Mouse (Mus musculus) neural tube, embryonic 15.5 days (tissue): ENCODE results near the gene Cryba1. TPM values are rescaled to one million over a fixed set of nuclear protein-coding genes. Genes with fewer than 3 reads are reported as not detected.

Experiments used
- ATAC-seq: fragments of 200-750 bp; cut with Nextera tagmentation; 2 replicates; pipeline ENCODE4 v1.8.0; 2017; ENCODE audit warnings: mild to moderate bottlenecking, moderate TSS enrichment, moderate library complexity; ENCODE audit not compliant: low FRiP score
- H3K27ac ChIP-seq: fragments of 300-500 bp; sonication (generic); replicated peaks from 2 replicates; pipeline ENCODE4 v1.5.1; 2015; ENCODE audit warnings: mild to moderate bottlenecking, inconsistent platforms
- H3K27me3 ChIP-seq: fragments of 300-500 bp; sonication (generic); replicated peaks from 2 replicates; pipeline ENCODE4 v1.6.1; 2015; ENCODE audit warnings: inconsistent platforms
- H3K36me3 ChIP-seq: fragments of 300-500 bp; sonication (generic); 2 replicates; pipeline ENCODE4 v1.6.1; 2015; ENCODE audit warnings: inconsistent platforms
- H3K4me1 ChIP-seq: fragments of 300-500 bp; sonication (generic); 2 replicates; pipeline ENCODE4 v1.6.1; 2015; ENCODE audit warnings: inconsistent platforms
- H3K4me2 ChIP-seq: fragments of 300-500 bp; sonication (generic); 2 replicates; pipeline ENCODE4 v1.6.1; 2015; ENCODE audit warnings: inconsistent platforms, mild to moderate bottlenecking, moderate library complexity
- H3K4me3 ChIP-seq: fragments of 300-500 bp; sonication (generic); replicated peaks from 2 replicates; pipeline ENCODE4 v1.5.1; 2015; ENCODE audit warnings: mild to moderate bottlenecking, inconsistent platforms
- H3K9ac ChIP-seq: fragments of 300-500 bp; sonication (generic); replicated peaks from 2 replicates; pipeline ENCODE4 v1.6.1; 2015; ENCODE audit warnings: mild to moderate bottlenecking, inconsistent platforms
- H3K9me3 ChIP-seq: fragments of 300-500 bp; sonication (generic); replicated peaks from 2 replicates; pipeline ENCODE4 v1.6.1; 2016; ENCODE audit warnings: inconsistent platforms
- WGBS: fragments of 180-500 bp; shearing (Covaris S2); methylation state at CpG from one replicate; pipeline ENCODE4 v1.1.7; 2015; ENCODE audit warnings: mixed read lengths; 5-methylcytosine and 5-hydroxymethylcytosine counted together
- polyA plus RNA-seq: library from polyadenylated mRNA; unstranded; fragments of >200 nt; fragmentation: Nextera tagmentation; extraction: Ambion mirVana; gene quantifications from 2 replicates; pipeline ENCODE4 v1.2.1, GENCODE M21; 2015

Cryba1 gene
- polyA plus RNA-seq, 1 experiment from 2014 or later: 0.61 TPM

- no peak overlapping the region for H3K27ac ChIP-seq
- WGBS: 77% methylated on average over 3 of the region's 3 CpGs
- no peak for ATAC-seq
- H3K9me3 ChIP-seq: no peaks in the 10 kb centered on the region
- H3K36me3 ChIP-seq: peaks cover 21% of the 10 kb centered on the region
- no peak overlapping the region for H3K4me2 ChIP-seq
- no peak overlapping the region for H3K4me3 ChIP-seq
- no peaks in the 10 kb centered on the region for H3K27me3 ChIP-seq
- H3K4me1 ChIP-seq: no peaks in the 10 kb centered on the region
- H3K9ac ChIP-seq: no peak overlapping the region
Measured at GRCm38 (mm10) chr11:77709039-77709438, 16.0 kb downstream of the Cryba1 start.

- 91% methylated on average over 3 of the region's 3 CpGs for whole genome bisulfite sequencing
- Histone ChIP-seq H3K4me2 (no peak overlapping the region), H3K9ac (no peak overlapping the region), H3K4me3 (no peak overlapping the region), H3K27ac (no peak overlapping the region), H3K36me3 (peaks cover 21% of the 10 kb centered on the region), H3K4me1 (no peaks in the 10 kb centered on the region), H3K27me3 (no peaks in the 10 kb centered on the region), H3K9me3 (no peaks in the 10 kb centered on the region)
- no peak for ATAC-seq
Measured at GRCm38 (mm10) chr11:77705920-77706319, 19.2 kb downstream of the Cryba1 start.

GRCm38 (mm10) chr11:77697232-77697631, 27.9 kb downstream of the Cryba1 start:
- peaks cover 30% of the 10 kb centered on the region for H3K4me1 ChIP-seq
- 72% methylated on average over 2 of the region's 2 CpGs for WGBS
- H3K4me2 ChIP-seq: no peak overlapping the region
- no peak overlapping the region for H3K4me3 ChIP-seq
- no peak overlapping the region for H3K27ac ChIP-seq
- H3K9me3 ChIP-seq: no peaks in the 10 kb centered on the region
- H3K9ac ChIP-seq: no peak overlapping the region
- no peak for ATAC-seq
- no peaks in the 10 kb centered on the region for H3K27me3 ChIP-seq
- peaks cover 24% of the 10 kb centered on the region for H3K36me3 ChIP-seq

DNA sequence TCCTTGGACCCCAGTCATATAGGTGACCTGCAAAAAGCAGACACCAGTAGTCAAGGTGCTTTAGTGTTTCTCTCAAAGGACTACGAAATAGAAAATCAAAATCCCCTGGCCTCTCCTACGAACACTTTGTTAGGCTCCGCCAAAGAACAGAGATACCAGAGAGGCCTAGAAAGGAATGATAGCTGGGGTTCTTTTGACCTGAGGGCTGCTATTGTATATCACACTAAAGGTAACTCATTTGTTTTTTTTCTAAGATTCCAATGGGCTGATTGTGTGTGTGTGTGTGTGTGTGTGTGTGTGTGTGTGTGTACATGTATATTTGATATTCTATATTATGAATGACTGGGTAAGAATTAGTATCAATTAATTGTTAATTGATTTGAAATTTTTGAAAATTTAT, 32.1 kb downstream of the Cryba1 start:
- no peak for ATAC-seq

GRCm38 (mm10) chr11:77687541-77688131, 37.4 kb downstream of the Cryba1 start:
- Histone ChIP-seq H3K27me3 (no peaks in the 10 kb centered on the region), H3K4me2 (peak overlapping the region; percentile 63), H3K4me1 (peaks cover 24% of the 10 kb centered on the region), H3K9me3 (no peaks in the 10 kb centered on the region), H3K36me3 (peaks cover 10% of the 10 kb centered on the region), H3K4me3 (peak overlapping the region; percentile 99), H3K27ac (peak overlapping the region; percentile 97), H3K9ac (peak overlapping the region; percentile 96)
- ATAC-seq: no peak
- WGBS: 0% methylated on average over 10 of the region's 40 CpGs

More for the DNA sequence above, 32.1 kb downstream of the Cryba1 start:
- Histone ChIP-seq H3K4me3 (no peak overlapping the region), H3K4me2 (no peak overlapping the region), H3K27ac (no peak overlapping the region), H3K36me3 (peaks cover 28% of the 10 kb centered on the region), H3K9me3 (no peaks in the 10 kb centered on the region), H3K27me3 (no peaks in the 10 kb centered on the region), H3K9ac (no peak overlapping the region), H3K4me1 (peaks cover 39% of the 10 kb centered on the region)
- WGBS: 96% methylated on average over 3 of the region's 3 CpGs

DNA sequence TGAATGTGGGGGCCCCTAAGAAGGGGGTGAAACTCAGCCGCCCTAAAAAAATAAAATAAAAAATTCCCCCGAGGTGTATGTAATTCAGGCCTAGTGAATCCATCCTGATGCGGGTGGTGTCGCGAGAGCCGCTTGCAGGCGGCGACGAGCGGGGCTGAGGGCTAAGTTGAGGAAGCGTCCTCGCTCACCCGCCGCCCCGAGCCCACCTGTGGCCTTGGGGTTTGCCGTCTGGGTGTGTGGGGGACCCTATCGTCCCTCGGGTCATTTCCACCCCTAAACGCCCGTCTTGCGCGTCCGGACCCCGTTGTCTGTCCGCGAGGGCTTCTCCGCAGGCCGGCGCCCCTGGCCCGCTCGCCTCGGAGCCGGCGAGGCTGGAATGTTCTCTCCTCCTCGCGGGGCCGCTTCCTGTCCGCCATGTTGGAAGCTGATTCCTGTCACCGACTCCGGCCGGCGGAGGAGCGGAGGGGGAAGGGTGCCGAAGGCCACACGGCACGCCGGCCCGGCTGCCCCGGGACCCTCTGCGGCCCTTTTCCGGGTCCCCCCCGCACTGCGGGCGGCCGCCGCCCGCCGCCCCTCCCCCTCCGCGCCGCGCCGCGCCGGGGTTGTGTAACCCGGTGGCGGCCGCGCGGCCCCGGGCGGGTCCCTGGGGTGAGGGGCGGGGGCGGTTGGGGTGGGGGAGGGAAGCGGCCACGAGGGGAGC, 38.1 kb downstream of the Cryba1 start:
- peak; percentile 29; the same call in 1 of the 2 replicates for ATAC-seq
- WGBS: under 1% methylated on average over 48 of the region's 76 CpGs

GRCm38 (mm10) chr11:77686346-77686840, 38.7 kb downstream of the Cryba1 start:
- Histone ChIP-seq H3K4me2 (peak overlapping the region; percentile 63), H3K27me3 (no peaks in the 10 kb centered on the region), H3K9me3 (no peaks in the 10 kb centered on the region), H3K9ac (peak overlapping the region; percentile 96), H3K27ac (peak overlapping the region; percentile 97), H3K4me1 (peaks cover 18% of the 10 kb centered on the region), H3K36me3 (no peaks in the 10 kb centered on the region), H3K4me3 (peak overlapping the region; percentile 99)
- 0% methylated on average over 26 of the region's 30 CpGs for WGBS
- ATAC-seq: peak; percentile 64

More for the DNA sequence above, 38.1 kb downstream of the Cryba1 start:
- peak overlapping the region; percentile 99 for H3K4me3 ChIP-seq
- H3K36me3 ChIP-seq: peaks cover 4% of the 10 kb centered on the region
- no peaks in the 10 kb centered on the region for H3K9me3 ChIP-seq
- H3K27ac ChIP-seq: peak overlapping the region; percentile 97
- H3K9ac ChIP-seq: peak overlapping the region; percentile 96
- peaks cover 18% of the 10 kb centered on the region for H3K4me1 ChIP-seq
- no peaks in the 10 kb centered on the region for H3K27me3 ChIP-seq
- H3K4me2 ChIP-seq: peak overlapping the region; percentile 63

GRCm38 (mm10) chr11:77685383-77686265, 39.5 kb downstream of the Cryba1 start, which contains the start of gene Nufip2:
Gene Nufip2, plus strand, starts transcription at chr11:77686155.
- under 1% methylated on average over 38 of the region's 38 CpGs for WGBS
- Histone ChIP-seq H3K9ac (peak within 1 kb of the TSS; percentile 96), H3K27ac (peak within 1 kb of the TSS; percentile 97), H3K4me3 (peak within 1 kb of the TSS; percentile 99), H3K27me3 (no peaks in the 10 kb centered on the region), H3K4me2 (peak within 1 kb of the TSS; percentile 63), H3K36me3 (no peaks in the 10 kb centered on the region), H3K4me1 (peaks cover 18% of the 10 kb centered on the region), H3K9me3 (no peaks in the 10 kb centered on the region)
- peak; percentile 98 for ATAC-seq

GRCm38 (mm10) chr11:77684896-77685295, 40.2 kb downstream of the Cryba1 start:
- no peak for ATAC-seq
- Histone ChIP-seq H3K9me3 (no peaks in the 10 kb centered on the region), H3K4me1 (peaks cover 16% of the 10 kb centered on the region), H3K36me3 (no peaks in the 10 kb centered on the region), H3K4me2 (peak overlapping the region; percentile 63; the same call in 1 of the 2 replicates), H3K9ac (no peak overlapping the region), H3K4me3 (no peak overlapping the region), H3K27me3 (no peaks in the 10 kb centered on the region), H3K27ac (no peak overlapping the region)
- WGBS: 79% methylated on average over 2 of the region's 2 CpGs

DNA sequence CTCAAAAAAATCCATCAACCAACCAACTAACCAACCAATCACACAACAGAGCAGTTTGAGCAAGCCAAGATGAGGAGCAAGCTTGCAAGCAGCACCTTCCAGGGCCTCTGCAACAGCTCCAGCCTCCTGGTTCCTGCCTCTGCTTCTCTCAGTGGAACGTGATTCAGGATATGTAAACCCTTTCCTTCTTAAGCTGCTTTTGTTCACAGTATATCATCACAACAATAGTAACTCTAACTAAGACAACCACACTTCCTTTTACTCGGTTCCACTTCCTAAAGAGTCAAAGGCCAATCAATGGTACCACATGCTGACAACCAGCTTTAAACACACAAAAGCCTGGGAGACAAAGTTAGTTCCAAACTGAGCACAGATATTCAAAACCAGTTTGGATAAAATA, 45.1 kb downstream of the Cryba1 start:
- Histone ChIP-seq H3K4me2 (no peak overlapping the region), H3K27ac (no peak overlapping the region), H3K27me3 (no peaks in the 10 kb centered on the region), H3K9ac (no peak overlapping the region), H3K36me3 (no peaks in the 10 kb centered on the region), H3K9me3 (no peaks in the 10 kb centered on the region), H3K4me3 (no peak overlapping the region), H3K4me1 (0 out of 2 replicates have a peak, but pooled peaks cover 3% of the 10 kb centered on the region)
- WGBS: 11% methylated on average over 2 of the region's 2 CpGs
- no peak for ATAC-seq

DNA sequence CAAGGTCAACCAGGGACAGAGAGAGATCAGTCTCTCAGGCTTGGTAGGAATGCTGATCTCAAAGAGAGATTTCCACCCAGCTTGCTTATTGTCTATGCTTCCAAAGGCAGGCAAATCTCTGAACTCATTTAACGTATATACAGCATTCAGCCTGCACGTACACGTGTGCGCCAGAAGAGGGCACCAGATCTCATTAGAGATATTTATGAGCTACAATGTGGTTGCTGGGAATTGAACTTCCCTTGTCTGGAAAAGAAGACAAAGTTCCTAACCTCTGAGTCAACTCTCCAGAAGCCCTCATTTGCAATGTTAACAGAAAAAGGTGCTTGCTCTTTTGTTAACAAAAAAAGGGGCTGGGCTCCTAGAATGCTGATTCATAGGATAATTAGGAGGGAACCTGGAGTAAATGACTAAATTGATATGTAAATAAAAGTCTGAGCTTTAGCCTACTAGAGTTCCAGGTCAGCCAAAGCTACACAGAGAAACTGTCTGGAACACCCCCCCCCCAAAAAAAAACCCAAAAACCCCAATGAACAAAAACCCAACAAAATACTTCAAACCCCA, 51.6 kb downstream of the Cryba1 start:
- H3K4me3 ChIP-seq: no peak overlapping the region
- no peak overlapping the region for H3K4me2 ChIP-seq
- 73% methylated on average over 4 of the region's 4 CpGs for WGBS
- no peaks in the 10 kb centered on the region for H3K27me3 ChIP-seq
- no peak overlapping the region for H3K27ac ChIP-seq
- no peak overlapping the region for H3K9ac ChIP-seq
- no peak for ATAC-seq
- no peaks in the 10 kb centered on the region for H3K36me3 ChIP-seq
- no peaks in the 10 kb centered on the region for H3K4me1 ChIP-seq
- no peaks in the 10 kb centered on the region for H3K9me3 ChIP-seq
